In the genomic region with DNA sequence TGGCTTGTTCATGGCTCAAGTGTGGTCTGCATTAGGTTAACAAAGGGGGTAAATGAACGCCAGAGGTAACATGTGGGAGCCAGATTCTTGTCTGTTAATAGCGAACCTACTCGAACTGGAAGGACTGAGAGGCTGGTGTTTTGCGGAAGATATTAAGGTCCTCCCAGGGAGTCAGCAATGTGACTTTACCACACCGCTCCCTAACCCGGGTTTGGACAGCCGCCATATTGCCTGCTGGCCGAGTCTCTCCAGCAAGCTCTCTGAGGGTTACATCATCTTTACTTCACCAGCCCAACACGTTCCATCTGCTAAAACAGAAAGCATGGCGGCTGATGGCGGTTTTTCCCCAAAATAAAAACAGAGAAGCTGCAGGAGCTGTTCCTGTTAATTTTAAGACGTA, we compare ENCODE assay signal across 9 mouse cellular contexts. TPM values are rescaled to one million over a fixed set of nuclear protein-coding genes. Genes with fewer than 3 reads are reported as not detected.
A peak's percentile ranks its signal among the peaks of the same experiment; 100 is the strongest.
DNase-seq lines count a peak whose midpoint lies in the region; ATAC-seq and TF ChIP-seq lines count a peak whose summit lies in the region.
"Had no signal": no experiment of that assay in that cellular context is flagged by ENCODE, and none has a peak within 500 bp of the region (broad histone marks: within the 10 kb centered on the region; RNA-seq: fewer than 3 reads in every experiment).

No protein-coding gene starts in this region.

- no peak overlapping the region for H3K9ac ChIP-seq in heart, embryonic 11.5 days (ENCODE audit: low read depth, low read length)
- no peak overlapping the region for H3K9ac ChIP-seq in forebrain, embryonic 14.5 days (ENCODE audit: low read length)
- H3K9ac ChIP-seq in hindbrain, embryonic 13.5 days: no peak overlapping the region
- H3K9ac ChIP-seq in midbrain, embryonic 15.5 days: no peak overlapping the region
- H3K9ac ChIP-seq: embryonic facial prominence, embryonic 13.5 days had no signal

- no peaks in the 10 kb centered on the region for H3K9me3 ChIP-seq in heart, embryonic 11.5 days (replicated peaks; ENCODE audit: control insufficient read depth, low read length)
- H3K9me3 ChIP-seq in forebrain, embryonic 14.5 days (replicated peaks; ENCODE audit: control insufficient read depth, low read length): no peaks in the 10 kb centered on the region
- no peaks in the 10 kb centered on the region for H3K9me3 ChIP-seq in hindbrain, embryonic 13.5 days
- no peaks in the 10 kb centered on the region for H3K9me3 ChIP-seq in midbrain, embryonic 15.5 days
- H3K9me3 ChIP-seq: embryonic facial prominence, embryonic 13.5 days had no signal

- H3K4me3 ChIP-seq in heart, embryonic 11.5 days (ENCODE audit: low read depth, low read length): no peak overlapping the region
- no peak overlapping the region for H3K4me3 ChIP-seq in forebrain, embryonic 14.5 days (ENCODE audit: low read depth, low read length)
- no peak overlapping the region for H3K4me3 ChIP-seq in hindbrain, embryonic 13.5 days
- no peak overlapping the region for H3K4me3 ChIP-seq in midbrain, embryonic 15.5 days
- H3K4me3 ChIP-seq: embryonic facial prominence, embryonic 13.5 days had no signal

- 88% methylated on average over 12 of the region's 12 CpGs for WGBS in heart, embryonic 11.5 days (ENCODE audit: insufficient replicate concordance)
- WGBS in forebrain, embryonic 14.5 days: 79% methylated on average over 12 of the region's 12 CpGs
- WGBS in hindbrain, embryonic 13.5 days: 91% methylated on average over 12 of the region's 12 CpGs
- WGBS in midbrain, embryonic 15.5 days: 91% methylated on average over 12 of the region's 12 CpGs

- H3K27me3 ChIP-seq in heart, embryonic 11.5 days (ENCODE audit: control insufficient read depth, insufficient read depth, low read length): no peaks in the 10 kb centered on the region
- H3K27me3 ChIP-seq in Patski: no peaks in the 10 kb centered on the region
- H3K27me3 ChIP-seq in forebrain, embryonic 14.5 days (replicated peaks; ENCODE audit: control insufficient read depth, insufficient read depth, low read length): no peaks in the 10 kb centered on the region
- no peaks in the 10 kb centered on the region for H3K27me3 ChIP-seq in hindbrain, embryonic 13.5 days
- H3K27me3 ChIP-seq in midbrain, embryonic 15.5 days (replicated peaks): no peaks in the 10 kb centered on the region
- H3K27me3 ChIP-seq: embryonic facial prominence, embryonic 13.5 days had no signal

- POLR2A ChIA-PET in Patski (lab: Charles Lee): interaction anchor here (1.4 kb wide), 1 partner anchor 25 kb away, joined by 6 read pairs; no protein-coding TSS in a partner anchor

- H3K36me3 ChIP-seq in heart, embryonic 11.5 days (ENCODE audit: control insufficient read depth, insufficient read depth, low read length): peaks cover 12% of the 10 kb centered on the region; the same call in 1 of the 2 replicates
- H3K36me3 ChIP-seq in forebrain, embryonic 14.5 days (ENCODE audit: control insufficient read depth, insufficient read depth, low read length): peaks cover 32% of the 10 kb centered on the region
- peaks cover 44% of the 10 kb centered on the region for H3K36me3 ChIP-seq in hindbrain, embryonic 13.5 days
- peaks cover 16% of the 10 kb centered on the region for H3K36me3 ChIP-seq in midbrain, embryonic 15.5 days (replicated peaks)

- peak; percentile 80 to 83 for DNase-seq in heart, adult 18-20 months
- peak; percentile 61 for DNase-seq in Patski (ENCODE audit: low read depth, low spot score)
- DNase-seq in gastrocnemius, adult 18-20 months (ENCODE audit: low spot score): peak; percentile 80
- DNase-seq in layer of hippocampus, postnatal 25 days (ENCODE audit: extremely low spot score in 1 of 2, low spot score in 1 of 2): peak; percentile 31 to 39
- DNase-seq in forebrain, embryonic 14.5 days (ENCODE audit: low spot score): no peak

- CTCF ChIA-PET in Patski (lab: Charles Lee): interaction anchor here (1.2 to 2.0 kb wide), 4 partner anchors 12 to 123 kb away, joined by 3 to 8 read pairs (median 4); no protein-coding TSS in a partner anchor

- no peaks in the 10 kb centered on the region for H3K4me1 ChIP-seq in heart, embryonic 11.5 days (ENCODE audit: control insufficient read depth, insufficient read depth, low read length)
- H3K4me1 ChIP-seq in forebrain, embryonic 14.5 days (ENCODE audit: control insufficient read depth, insufficient read depth, low read length): no peaks in the 10 kb centered on the region; the same call in 1 of the 2 replicates
- peaks cover 11% of the 10 kb centered on the region for H3K4me1 ChIP-seq in hindbrain, embryonic 13.5 days (replicated peaks)
- peaks cover 18% of the 10 kb centered on the region for H3K4me1 ChIP-seq in midbrain, embryonic 15.5 days

- in situ Hi-C loops in Patski (cut with MboI; ENCODE audit: low pct_unique_long_range_greater_than_20kb): loop anchor here (25.0 kb wide), 1 partner anchor 847 kb away; no protein-coding TSS in a partner anchor

- no peak for ATAC-seq in heart, embryonic 11.5 days (replicated peaks; ENCODE audit: insufficient number of reproducible peaks, low FRiP score, low TSS enrichment)
- peak; percentile 58 for ATAC-seq in Patski
- no peak for ATAC-seq in forebrain, embryonic 14.5 days
- ATAC-seq in hindbrain, embryonic 13.5 days (ENCODE audit: low FRiP score): no peak
- ATAC-seq in midbrain, embryonic 15.5 days (replicated peaks): no peak

- TF ChIP-seq CTCF in Patski (IDR thresholded peaks at IDR 0.05): no peak

- H3K27ac ChIP-seq in heart, embryonic 11.5 days (ENCODE audit: low read depth, low read length): no peak overlapping the region
- H3K27ac ChIP-seq in forebrain, embryonic 14.5 days (ENCODE audit: low read depth, low read length): no peak overlapping the region
- no peak overlapping the region for H3K27ac ChIP-seq in hindbrain, embryonic 13.5 days
- no peak overlapping the region for H3K27ac ChIP-seq in midbrain, embryonic 15.5 days
- H3K27ac ChIP-seq: embryonic facial prominence, embryonic 13.5 days had no signal

- no peak overlapping the region for H3K4me2 ChIP-seq in heart, embryonic 11.5 days
- H3K4me2 ChIP-seq in forebrain, embryonic 14.5 days (ENCODE audit: low read length): no peak overlapping the region
- no peak overlapping the region for H3K4me2 ChIP-seq in hindbrain, embryonic 13.5 days
- no peak overlapping the region for H3K4me2 ChIP-seq in midbrain, embryonic 15.5 days
- H3K4me2 ChIP-seq: embryonic facial prominence, embryonic 13.5 days had no signal

RNA-seq across cellular contexts. Expression of gene Pkd2, which starts 6.5 kb away (rescaled TPM):
- 10 to 100 TPM; 17.7 to 18.9 TPM for total RNA-seq in heart, adult 18-20 months (2021)
- polyA plus RNA-seq in heart, embryonic 11.5 days (2014; fragmentation: Nextera tagmentation; extraction: Ambion mirVana): 10.9 and 11.4 TPM in 2 replicates
- 123 TPM for polyA plus RNA-seq in Patski (2021)
- 10 to 100 TPM in 1 of 2 experiments, 1 to 10 TPM in 1; 6.5 to 10.9 TPM for total RNA-seq in gastrocnemius, adult 18-20 months (2021)
- 10 to 100 TPM; 28.3 to 34.0 TPM for total RNA-seq in layer of hippocampus, postnatal 25 days (2021)
- 6.3 and 7.3 TPM in 2 replicates for polyA plus RNA-seq in forebrain, embryonic 14.5 days (2014; fragmentation: Nextera tagmentation; extraction: Ambion mirVana)
- polyA plus RNA-seq in hindbrain, embryonic 13.5 days (2015; fragmentation: Nextera tagmentation; extraction: Ambion mirVana): 8.9 and 9.1 TPM in 2 replicates
- 9.2 TPM in 2 replicates for polyA plus RNA-seq in midbrain, embryonic 15.5 days (2015; fragmentation: Nextera tagmentation; extraction: Ambion mirVana)

RNA-seq across cellular contexts. Expression of gene Spp1, which starts 30.8 kb away (rescaled TPM):
- under 1 TPM in 1 of 2 experiments, not detected in 1; 0.75 TPM for total RNA-seq in heart, adult 18-20 months (2021)
- 1.3 and 2.3 TPM in 2 replicates for polyA plus RNA-seq in heart, embryonic 11.5 days (2014; fragmentation: Nextera tagmentation; extraction: Ambion mirVana)
- polyA plus RNA-seq in Patski (2021): 39,380 TPM
- total RNA-seq in gastrocnemius, adult 18-20 months (2021): 1 to 10 TPM; 1.9 to 4.2 TPM
- 1 to 10 TPM; 2.0 to 3.6 TPM for total RNA-seq in layer of hippocampus, postnatal 25 days (2021)
- 11.6 and 17.0 TPM in 2 replicates for polyA plus RNA-seq in forebrain, embryonic 14.5 days (2014; fragmentation: Nextera tagmentation; extraction: Ambion mirVana)
- polyA plus RNA-seq in hindbrain, embryonic 13.5 days (2015; fragmentation: Nextera tagmentation; extraction: Ambion mirVana): 9.2 and 12.6 TPM in 2 replicates
- polyA plus RNA-seq in midbrain, embryonic 15.5 days (2015; fragmentation: Nextera tagmentation; extraction: Ambion mirVana): 11.0 and 14.8 TPM in 2 replicates

RNA-seq across cellular contexts. Expression of gene BC005561, which starts 42.4 kb away (rescaled TPM):
- 1 to 10 TPM; 3.4 to 4.0 TPM for total RNA-seq in heart, adult 18-20 months (2021)
- 9.2 and 9.9 TPM in 2 replicates for polyA plus RNA-seq in heart, embryonic 11.5 days (2014; fragmentation: Nextera tagmentation; extraction: Ambion mirVana)
- 5.2 TPM for polyA plus RNA-seq in Patski (2021)
- total RNA-seq in gastrocnemius, adult 18-20 months (2021): 1 to 10 TPM; 3.4 to 3.7 TPM
- total RNA-seq in layer of hippocampus, postnatal 25 days (2021): 10 to 100 TPM; 10.2 to 15.5 TPM
- polyA plus RNA-seq in forebrain, embryonic 14.5 days (2014; fragmentation: Nextera tagmentation; extraction: Ambion mirVana): 9.6 and 10.6 TPM in 2 replicates
- polyA plus RNA-seq in hindbrain, embryonic 13.5 days (2015; fragmentation: Nextera tagmentation; extraction: Ambion mirVana): 14.6 and 14.7 TPM in 2 replicates
- polyA plus RNA-seq in midbrain, embryonic 15.5 days (2015; fragmentation: Nextera tagmentation; extraction: Ambion mirVana): 13.2 and 13.3 TPM in 2 replicates

Comparison
In these comparisons a context has a peak if more than half of its experiments do, and no peak if none do; other contexts are left out.
1. RNA of gene Pkd2, which starts 6.5 kb away (polyA plus RNA-seq): 123 TPM in Patski (single experiment); 10.9 to 11.4 TPM in heart, embryonic 11.5 days, 9.2 TPM in midbrain, embryonic 15.5 days, 8.9 to 9.1 TPM in hindbrain, embryonic 13.5 days and 6.3 to 7.3 TPM in forebrain, embryonic 14.5 days; every median in the first group is over 10 times any median in the second.
2. RNA of gene Spp1, which starts 30.8 kb away (polyA plus RNA-seq): 39,380 TPM in Patski (single experiment); 11.6 to 17.0 TPM in forebrain, embryonic 14.5 days, 11.0 to 14.8 TPM in midbrain, embryonic 15.5 days, 9.2 to 12.6 TPM in hindbrain, embryonic 13.5 days and 1.3 to 2.3 TPM in heart, embryonic 11.5 days; every median in the first group is over 1,000 times any median in the second.